Mouse (Mus musculus) kidney, adult 2 months (tissue): ENCODE results near the gene Coch.

ENCODE experiments used
- CTCF ChIP-seq: fragments of 200-500 bp; conservative IDR thresholded peaks from 2 replicates; pipeline ENCODE4 v1.5.1; 2011; ENCODE audit warnings: low read depth, mild to moderate bottlenecking, control low read depth, low read length, moderate library complexity, mixed read lengths; ENCODE audit not compliant: insufficient read depth, insufficient read length
- POLR2A ChIP-seq: fragments of 200-500 bp; IDR thresholded peaks from one replicate; pipeline ENCODE4 v1.6.1; 2011; ENCODE audit warnings: low read depth, low read length, control low read depth

GRCm38 (mm10) chr12:51623366-51623694 is 30.2 kb downstream of the Coch start:
- TF ChIP-seq CTCF: no peak
- TF ChIP-seq POLR2A: no peak
